Mouse (Mus musculus) small intestine, adult 2 months (tissue): ENCODE data around the gene Vps52. TPM values are rescaled to one million over a fixed set of nuclear protein-coding genes. Genes with fewer than 3 reads are reported as not detected.

Source experiments
- H3K27ac ChIP-seq: fragments of 200-500 bp; 2 replicates; pipeline ENCODE4 v1.5.1; 2012; ENCODE audit warnings: low read depth, low read length, control low read depth, inconsistent platforms; ENCODE audit not compliant: insufficient read depth
- H3K27me3 ChIP-seq: fragments of 200-500 bp; 2 replicates; pipeline ENCODE4 v1.6.1; 2012; ENCODE audit warnings: mild to moderate bottlenecking, moderate library complexity, low read length, inconsistent platforms; ENCODE audit not compliant: control insufficient read depth, insufficient read depth
- H3K36me3 ChIP-seq: fragments of 200-500 bp; 2 replicates; pipeline ENCODE4 v1.6.1; 2012; ENCODE audit warnings: mild to moderate bottlenecking, low read length, control low read depth, inconsistent platforms; ENCODE audit not compliant: control insufficient read depth, insufficient read depth
- H3K4me1 ChIP-seq: fragments of 200-500 bp; 2 replicates; pipeline ENCODE4 v1.6.1; 2012; ENCODE audit warnings: low read length, inconsistent platforms, mixed read lengths; ENCODE audit not compliant: control insufficient read depth, insufficient read depth, insufficient read length
- H3K4me3 ChIP-seq: fragments of 200-500 bp; 2 replicates; pipeline ENCODE4 v1.5.1; 2012; ENCODE audit warnings: low read depth, mild to moderate bottlenecking, control low read depth, inconsistent platforms, low read length, moderate library complexity
- CTCF ChIP-seq: fragments of 200-500 bp; IDR thresholded peaks from 2 replicates; pipeline ENCODE4 v1.5.1; 2012; ENCODE audit warnings: low read depth, mild to moderate bottlenecking, control low read depth, inconsistent platforms, low read length, moderate library complexity, mixed read lengths; ENCODE audit not compliant: insufficient replicate concordance, insufficient read length; ENCODE audit errors: extremely low read depth
- POLR2A ChIP-seq: fragments of 200-500 bp; IDR thresholded peaks from 2 replicates; pipeline ENCODE4 v1.6.1; 2012; ENCODE audit warnings: low read depth, mild to moderate bottlenecking, control low read depth, inconsistent platforms, low read length, moderate library complexity
- WGBS: fragments of 180-500 bp; shearing (Covaris S2); methylation state at CpG from one replicate; pipeline ENCODE4 v1.1.7; 2018; 5-methylcytosine and 5-hydroxymethylcytosine counted together
- polyA plus RNA-seq: library from polyadenylated mRNA; depleted of rRNA; stranded (reverse); fragments of >200 nt; gene quantifications from 2 replicates; pipeline ENCODE4 v1.2.3, GENCODE M21; 2012

The Vps52 gene
- polyA plus RNA-seq, 1 experiment = 52.3 TPM

GRCm38 (mm10) chr17:33916847-33917655 is 38.6 kb upstream of the Vps52 start:
- Histone ChIP-seq H3K27ac (no peak overlapping the region), H3K36me3 (peaks cover 39% of the 10 kb centered on the region), H3K4me1 (peaks cover 24% of the 10 kb centered on the region), H3K27me3 (no peaks in the 10 kb centered on the region), H3K4me3 (peak overlapping the region; percentile 42)
- TF ChIP-seq CTCF (no peak), POLR2A (no peak)
- WGBS = 82% methylated on average over 31 of the region's 31 CpGs

DNA sequence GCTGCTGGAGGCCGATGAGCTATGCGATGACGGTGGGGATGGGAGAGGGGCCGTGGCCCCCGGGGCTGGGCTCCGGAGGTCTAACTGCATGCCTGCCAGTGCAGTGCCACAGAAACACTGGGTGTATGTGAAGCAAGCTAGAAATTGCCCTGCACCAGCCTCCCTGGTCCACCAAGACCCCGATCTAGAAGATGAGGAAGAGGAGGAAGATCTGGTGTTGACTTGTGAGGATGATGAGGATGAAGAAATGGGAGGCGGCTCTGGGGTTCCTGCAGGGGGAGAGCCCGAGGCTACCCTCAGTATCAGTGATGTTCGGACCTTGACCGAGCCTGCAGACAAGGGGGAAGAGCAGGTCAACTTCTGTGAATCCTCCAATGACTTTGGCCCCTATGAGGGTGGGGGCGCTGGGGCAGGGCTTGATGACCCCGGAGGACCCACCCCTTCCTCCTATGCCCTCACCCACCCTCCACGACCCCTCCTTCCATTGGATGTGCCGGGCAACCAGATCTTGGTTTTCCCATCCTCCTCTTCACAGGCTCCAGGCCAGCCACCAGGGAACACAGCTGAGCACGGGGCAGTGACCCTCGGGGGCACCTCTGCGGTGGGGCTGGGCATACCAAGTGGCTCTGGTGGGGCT is 37.8 kb upstream of the Vps52 start:
- Histone ChIP-seq H3K27me3 (no peaks in the 10 kb centered on the region), H3K36me3 (peaks cover 36% of the 10 kb centered on the region), H3K27ac (no peak overlapping the region), H3K4me1 (peaks cover 26% of the 10 kb centered on the region), H3K4me3 (no peak overlapping the region)
- 85% methylated on average over 18 of the region's 18 CpGs for WGBS
- TF ChIP-seq POLR2A (no peak), CTCF (no peak)

- Histone ChIP-seq H3K27ac (peak overlapping the region; percentile 95), H3K4me3 (peak overlapping the region; percentile 82; the same call in 1 of the 2 replicates), H3K4me1 (peaks cover 26% of the 10 kb centered on the region), H3K36me3 (peaks cover 31% of the 10 kb centered on the region), H3K27me3 (no peaks in the 10 kb centered on the region)
- WGBS = 49% methylated on average over 37 of the region's 37 CpGs
- TF ChIP-seq POLR2A (no peak), CTCF (no peak)
These were observed 37.1 kb upstream of the Vps52 start for GRCm38 (mm10) chr17:33918293-33919203.

DNA sequence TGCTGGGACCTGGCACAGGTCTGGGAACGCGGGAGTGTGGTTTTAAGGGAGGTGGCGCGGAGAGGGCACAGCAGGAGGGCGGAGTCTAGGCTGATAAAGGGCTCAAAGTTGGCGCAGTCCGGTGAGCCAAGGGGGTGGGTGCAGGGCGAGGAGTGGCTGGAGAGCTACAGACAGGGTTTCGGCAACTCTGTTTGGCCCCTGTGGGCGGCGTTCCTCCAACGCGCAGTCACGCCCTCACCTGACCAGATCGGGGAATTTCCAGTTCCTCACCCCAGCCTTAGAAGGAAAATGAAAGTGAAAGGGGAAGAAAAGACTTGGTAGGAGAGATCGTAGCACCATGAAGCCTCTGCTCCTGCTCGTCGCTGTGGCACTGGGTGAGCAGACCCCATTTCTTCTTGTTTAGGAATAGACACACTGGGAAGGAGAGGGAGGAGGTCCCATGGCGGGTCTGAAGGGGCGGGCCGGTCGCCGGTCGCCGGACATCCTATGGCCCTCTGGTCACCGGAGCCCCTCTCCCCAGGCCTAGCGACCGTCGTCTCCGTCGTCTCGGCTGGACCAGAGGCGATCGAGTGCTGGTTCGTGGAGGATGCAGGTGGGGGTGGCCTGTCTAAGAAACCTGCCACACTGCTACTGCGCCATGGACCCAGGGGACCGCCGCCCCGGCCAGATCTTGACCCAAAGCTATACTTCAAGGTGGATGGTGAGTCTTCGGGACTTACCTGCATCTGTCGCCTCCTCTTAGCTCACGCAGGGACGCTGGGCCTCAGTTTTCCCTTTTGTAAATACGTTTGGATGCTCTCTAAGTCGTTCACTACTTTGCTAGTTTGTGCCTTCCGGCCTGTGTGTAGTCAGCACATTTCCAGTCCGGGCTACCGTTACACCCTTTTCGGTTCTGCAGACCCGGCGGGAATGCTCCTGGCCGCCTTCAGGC is 36.0 kb upstream of the Vps52 start:
- no peaks in the 10 kb centered on the region for H3K27me3 ChIP-seq
- under 1% methylated on average over 52 of the region's 52 CpGs for WGBS
- H3K4me1 ChIP-seq = peaks cover 26% of the 10 kb centered on the region
- H3K36me3 ChIP-seq = peaks cover 23% of the 10 kb centered on the region
- TF ChIP-seq POLR2A (peak; percentile 47; the same call in 1 of the 2 replicates), CTCF (no peak; the same call in 1 of the 2 replicates)
- peak overlapping the region; percentile 82 for H3K4me3 ChIP-seq
- H3K27ac ChIP-seq = peak overlapping the region; percentile 95

- Histone ChIP-seq H3K27me3 (no peaks in the 10 kb centered on the region), H3K4me3 (peak overlapping the region; percentile 82), H3K36me3 (peaks cover 24% of the 10 kb centered on the region), H3K4me1 (peaks cover 23% of the 10 kb centered on the region), H3K27ac (peak overlapping the region; percentile 95)
- TF ChIP-seq CTCF (peak; percentile 83; the same call in 1 of the 2 replicates), POLR2A (0 out of 2 replicates have a peak, but pooled peaks have one; percentile 29)
- under 1% methylated on average over 36 of the region's 36 CpGs for WGBS
These were observed 35.1 kb upstream of the Vps52 start for GRCm38 (mm10) chr17:33920282-33921097.
